Mouse (Mus musculus) forebrain, embryonic 13.5 days (tissue): ENCODE measurements around the gene Tns3. TPM values are rescaled to one million over a fixed set of nuclear protein-coding genes. Genes with fewer than 3 reads are reported as not detected.

Source experiments
- ATAC-seq: fragments of 200-750 bp; cut with Nextera tagmentation; 2 replicates; pipeline ENCODE4 v1.8.0; 2017
- H3K27ac ChIP-seq: fragments of 300-500 bp; sonication (generic); 2 replicates; pipeline ENCODE4 v1.5.1; 2015; ENCODE audit warnings: inconsistent platforms, mild to moderate bottlenecking, moderate library complexity
- H3K27me3 ChIP-seq: fragments of 300-500 bp; sonication (generic); 2 replicates; pipeline ENCODE4 v1.6.1; 2015; ENCODE audit warnings: mild to moderate bottlenecking, inconsistent platforms
- H3K36me3 ChIP-seq: fragments of 300-500 bp; sonication (generic); 2 replicates; pipeline ENCODE4 v1.6.1; 2015; ENCODE audit warnings: mild to moderate bottlenecking, inconsistent platforms; ENCODE audit not compliant: poor library complexity, severe bottlenecking
- H3K4me1 ChIP-seq: fragments of 300-500 bp; sonication (generic); 2 replicates; pipeline ENCODE4 v1.6.1; 2015; ENCODE audit warnings: inconsistent platforms
- H3K4me2 ChIP-seq: fragments of 300-500 bp; sonication (generic); 2 replicates; pipeline ENCODE4 v1.6.1; 2015; ENCODE audit warnings: inconsistent platforms, mild to moderate bottlenecking, moderate library complexity
- H3K4me3 ChIP-seq: fragments of 300-500 bp; sonication (generic); 2 replicates; pipeline ENCODE4 v1.5.1; 2015; ENCODE audit warnings: mild to moderate bottlenecking, inconsistent platforms
- H3K9ac ChIP-seq: fragments of 300-500 bp; sonication (generic); 2 replicates; pipeline ENCODE4 v1.6.1; 2015; ENCODE audit warnings: mild to moderate bottlenecking, inconsistent platforms
- H3K9me3 ChIP-seq: fragments of 300-500 bp; sonication (generic); replicated peaks from 2 replicates; pipeline ENCODE4 v1.6.1; 2016; ENCODE audit warnings: inconsistent platforms
- WGBS: fragments of 180-500 bp; shearing (Covaris S2); methylation state at CpG from one replicate; pipeline ENCODE4 v1.1.7; 2015; 5-methylcytosine and 5-hydroxymethylcytosine counted together
- polyA plus RNA-seq: library from polyadenylated mRNA; unstranded; fragments of >200 nt; fragmentation: Nextera tagmentation; extraction: Ambion mirVana; gene quantifications from 2 replicates; pipeline ENCODE4 v1.2.1, GENCODE M21; 2015

The Tns3 gene
- polyA plus RNA-seq, 1 experiment from 2014 or later: 6.6 TPM

- no peaks in the 10 kb centered on the region for H3K27me3 ChIP-seq
- H3K27ac ChIP-seq: no peak overlapping the region
- H3K36me3 ChIP-seq: no peaks in the 10 kb centered on the region
- WGBS: 84% methylated on average over 6 of the region's 6 CpGs
- H3K9me3 ChIP-seq: no peaks in the 10 kb centered on the region
- ATAC-seq: no peak
- no peak overlapping the region for H3K4me3 ChIP-seq
- H3K4me1 ChIP-seq: 0 out of 2 replicates have a peak, but pooled peaks cover 6% of the 10 kb centered on the region
- no peak overlapping the region for H3K4me2 ChIP-seq
- no peak overlapping the region for H3K9ac ChIP-seq
These were observed 25.2 kb downstream of the Tns3 start for GRCm38 (mm10) chr11:8639007-8639718.

GRCm38 (mm10) chr11:8637469-8638447 is 26.6 kb downstream of the Tns3 start:
- Histone ChIP-seq H3K36me3 (no peaks in the 10 kb centered on the region), H3K27ac (no peak overlapping the region), H3K4me1 (0 out of 2 replicates have a peak, but pooled peaks cover 6% of the 10 kb centered on the region), H3K9me3 (no peaks in the 10 kb centered on the region), H3K4me3 (no peak overlapping the region), H3K9ac (no peak overlapping the region), H3K27me3 (no peaks in the 10 kb centered on the region), H3K4me2 (no peak overlapping the region)
- WGBS: 81% methylated on average over 10 of the region's 10 CpGs
- no peak for ATAC-seq

GRCm38 (mm10) chr11:8636680-8637079 is 27.7 kb downstream of the Tns3 start:
- 0 out of 2 replicates have a peak, but pooled peaks cover 6% of the 10 kb centered on the region for H3K4me1 ChIP-seq
- H3K9ac ChIP-seq: no peak overlapping the region
- no peak overlapping the region for H3K27ac ChIP-seq
- H3K36me3 ChIP-seq: no peaks in the 10 kb centered on the region
- no peak overlapping the region for H3K4me2 ChIP-seq
- no peaks in the 10 kb centered on the region for H3K27me3 ChIP-seq
- 86% methylated on average over 1 of the region's 1 CpGs for WGBS
- H3K4me3 ChIP-seq: no peak overlapping the region
- ATAC-seq: no peak
- H3K9me3 ChIP-seq: no peaks in the 10 kb centered on the region

- Histone ChIP-seq H3K27me3 (no peaks in the 10 kb centered on the region), H3K4me1 (0 out of 2 replicates have a peak, but pooled peaks cover 6% of the 10 kb centered on the region), H3K4me3 (no peak overlapping the region), H3K9ac (no peak overlapping the region), H3K36me3 (no peaks in the 10 kb centered on the region), H3K4me2 (no peak overlapping the region), H3K27ac (no peak overlapping the region), H3K9me3 (no peaks in the 10 kb centered on the region)
- 80% methylated on average over 3 of the region's 3 CpGs for WGBS
- no peak for ATAC-seq
These were observed 28.6 kb downstream of the Tns3 start for GRCm38 (mm10) chr11:8635778-8636177.

GRCm38 (mm10) chr11:8634728-8635410 is 29.5 kb downstream of the Tns3 start:
- H3K36me3 ChIP-seq: no peaks in the 10 kb centered on the region
- no peak overlapping the region for H3K27ac ChIP-seq
- WGBS: 79% methylated on average over 7 of the region's 7 CpGs
- no peaks in the 10 kb centered on the region for H3K27me3 ChIP-seq
- H3K9me3 ChIP-seq: no peaks in the 10 kb centered on the region
- no peak for ATAC-seq
- H3K4me2 ChIP-seq: no peak overlapping the region
- H3K9ac ChIP-seq: no peak overlapping the region
- H3K4me3 ChIP-seq: no peak overlapping the region
- H3K4me1 ChIP-seq: 0 out of 2 replicates have a peak, but pooled peaks cover 6% of the 10 kb centered on the region

- WGBS: 70% methylated on average over 5 of the region's 5 CpGs
- H3K27me3 ChIP-seq: no peaks in the 10 kb centered on the region
- H3K4me3 ChIP-seq: no peak overlapping the region
- H3K4me1 ChIP-seq: no peaks in the 10 kb centered on the region
- peak; percentile 70; the same call in 1 of the 2 replicates for ATAC-seq
- no peaks in the 10 kb centered on the region for H3K9me3 ChIP-seq
- no peak overlapping the region for H3K27ac ChIP-seq
- no peak overlapping the region for H3K9ac ChIP-seq
- no peaks in the 10 kb centered on the region for H3K36me3 ChIP-seq
- no peak overlapping the region for H3K4me2 ChIP-seq
These were observed 32.2 kb downstream of the Tns3 start for GRCm38 (mm10) chr11:8632163-8632562.

- 80% methylated on average over 8 of the region's 8 CpGs for WGBS
- ATAC-seq: no peak
- no peak overlapping the region for H3K27ac ChIP-seq
- H3K9ac ChIP-seq: no peak overlapping the region
- no peak overlapping the region for H3K4me3 ChIP-seq
- H3K4me2 ChIP-seq: no peak overlapping the region
- peaks cover 13% of the 10 kb centered on the region for H3K4me1 ChIP-seq
- no peaks in the 10 kb centered on the region for H3K36me3 ChIP-seq
- no peaks in the 10 kb centered on the region for H3K27me3 ChIP-seq
- no peaks in the 10 kb centered on the region for H3K9me3 ChIP-seq
These were observed 34.4 kb downstream of the Tns3 start for GRCm38 (mm10) chr11:8629862-8630390.

- H3K9ac ChIP-seq: no peak overlapping the region
- H3K27me3 ChIP-seq: no peaks in the 10 kb centered on the region
- H3K4me3 ChIP-seq: no peak overlapping the region
- no peaks in the 10 kb centered on the region for H3K9me3 ChIP-seq
- peaks cover 16% of the 10 kb centered on the region for H3K4me1 ChIP-seq
- no peaks in the 10 kb centered on the region for H3K36me3 ChIP-seq
- 92% methylated on average over 5 of the region's 5 CpGs for WGBS
- H3K27ac ChIP-seq: no peak overlapping the region
- H3K4me2 ChIP-seq: no peak overlapping the region
- ATAC-seq: no peak
These were observed 35.0 kb downstream of the Tns3 start for GRCm38 (mm10) chr11:8629326-8629725.

- H3K9ac ChIP-seq: no peak overlapping the region
- H3K4me3 ChIP-seq: no peak overlapping the region
- no peaks in the 10 kb centered on the region for H3K27me3 ChIP-seq
- no peak overlapping the region for H3K27ac ChIP-seq
- 88% methylated on average over 10 of the region's 10 CpGs for WGBS
- no peaks in the 10 kb centered on the region for H3K36me3 ChIP-seq
- no peaks in the 10 kb centered on the region for H3K9me3 ChIP-seq
- no peak for ATAC-seq
- H3K4me2 ChIP-seq: no peak overlapping the region
- peaks cover 16% of the 10 kb centered on the region for H3K4me1 ChIP-seq
These were observed 35.5 kb downstream of the Tns3 start for GRCm38 (mm10) chr11:8628846-8629253.

- Histone ChIP-seq H3K27me3 (no peaks in the 10 kb centered on the region), H3K4me2 (no peak overlapping the region), H3K36me3 (no peaks in the 10 kb centered on the region), H3K9me3 (no peaks in the 10 kb centered on the region), H3K4me1 (peaks cover 26% of the 10 kb centered on the region), H3K4me3 (no peak overlapping the region), H3K27ac (no peak overlapping the region), H3K9ac (no peak overlapping the region)
- 90% methylated on average over 6 of the region's 6 CpGs for WGBS
- no peak for ATAC-seq
These were observed 37.2 kb downstream of the Tns3 start for GRCm38 (mm10) chr11:8627156-8627555.

- WGBS: 93% methylated on average over 6 of the region's 6 CpGs
- H3K4me2 ChIP-seq: no peak overlapping the region
- no peak overlapping the region for H3K9ac ChIP-seq
- no peaks in the 10 kb centered on the region for H3K27me3 ChIP-seq
- H3K27ac ChIP-seq: no peak overlapping the region
- no peaks in the 10 kb centered on the region for H3K36me3 ChIP-seq
- H3K4me1 ChIP-seq: peaks cover 26% of the 10 kb centered on the region
- H3K9me3 ChIP-seq: no peaks in the 10 kb centered on the region
- ATAC-seq: no peak
- no peak overlapping the region for H3K4me3 ChIP-seq
These were observed 37.6 kb downstream of the Tns3 start for GRCm38 (mm10) chr11:8626715-8627114.
